Mouse (Mus musculus): Measurements from ENCODE around the gene Plxnb2. TPM values are rescaled to one million over a fixed set of nuclear protein-coding genes. Genes with fewer than 3 reads are reported as not detected.
A peak's percentile ranks its signal among the peaks of the same experiment; 100 is the strongest.

Plxnb2 gene
- polyA plus RNA-seq, 1 experiment from 2014 or later: 31.9 TPM

- ATAC-seq (ENCODE audit: low read depth): peak; percentile 17; the same call in 1 of the 2 replicates
- H3K9ac ChIP-seq (ENCODE audit: low read depth, low read length): peak overlapping the region; percentile 41; the same call in 1 of the 2 replicates
- peak overlapping the region; percentile 54 for H3K4me2 ChIP-seq (ENCODE audit: low read depth, low read length)
- H3K9me3 ChIP-seq (replicated peaks; ENCODE audit: control insufficient read depth, low read length): no peaks in the 10 kb centered on the region
- no peaks in the 10 kb centered on the region for H3K36me3 ChIP-seq (ENCODE audit: control insufficient read depth, insufficient read depth)
- H3K4me3 ChIP-seq (ENCODE audit: low read depth, low read length): no peak overlapping the region
- H3K27me3 ChIP-seq (ENCODE audit: control insufficient read depth, insufficient read depth, low read depth, low read length): peaks cover 61% of the 10 kb centered on the region
- H3K27ac ChIP-seq (ENCODE audit: low read length): peak overlapping the region; percentile 92
- WGBS (ENCODE audit: insufficient replicate concordance): 6% methylated on average over 5 of the region's 5 CpGs
- H3K4me1 ChIP-seq (ENCODE audit: control insufficient read depth, low read depth, low read length): peaks cover 36% of the 10 kb centered on the region
Observed at GRCm38 (mm10) chr15:89177121-89177520, 3.5 kb downstream of the Plxnb2 start.

- Histone ChIP-seq H3K36me3 (ENCODE audit: control insufficient read depth, insufficient read depth) (no peaks in the 10 kb centered on the region), H3K4me1 (ENCODE audit: control insufficient read depth, low read depth, low read length) (peaks cover 47% of the 10 kb centered on the region), H3K27me3 (ENCODE audit: control insufficient read depth, insufficient read depth, low read depth, low read length) (peaks cover 52% of the 10 kb centered on the region), H3K4me2 (ENCODE audit: low read depth, low read length) (no peak overlapping the region), H3K27ac (ENCODE audit: low read length) (no peak overlapping the region), H3K9me3 (replicated peaks; ENCODE audit: control insufficient read depth, low read length) (no peaks in the 10 kb centered on the region), H3K4me3 (ENCODE audit: low read depth, low read length) (no peak overlapping the region), H3K9ac (ENCODE audit: low read depth, low read length) (no peak overlapping the region)
- no peak for ATAC-seq (ENCODE audit: low read depth)
- 69% methylated on average over 13 of the region's 13 CpGs for WGBS (ENCODE audit: insufficient replicate concordance)
Observed at GRCm38 (mm10) chr15:89175411-89176155, 5.0 kb downstream of the Plxnb2 start.

GRCm38 (mm10) chr15:89174889-89175339, 5.7 kb downstream of the Plxnb2 start:
- Histone ChIP-seq H3K36me3 (ENCODE audit: control insufficient read depth, insufficient read depth) (no peaks in the 10 kb centered on the region), H3K27ac (ENCODE audit: low read length) (no peak overlapping the region), H3K9ac (ENCODE audit: low read depth, low read length) (no peak overlapping the region), H3K4me2 (ENCODE audit: low read depth, low read length) (no peak overlapping the region), H3K27me3 (ENCODE audit: control insufficient read depth, insufficient read depth, low read depth, low read length) (peaks cover 45% of the 10 kb centered on the region), H3K4me3 (ENCODE audit: low read depth, low read length) (no peak overlapping the region), H3K9me3 (replicated peaks; ENCODE audit: control insufficient read depth, low read length) (no peaks in the 10 kb centered on the region), H3K4me1 (ENCODE audit: control insufficient read depth, low read depth, low read length) (peaks cover 52% of the 10 kb centered on the region)
- ATAC-seq (ENCODE audit: low read depth): no peak
- WGBS (ENCODE audit: insufficient replicate concordance): 55% methylated on average over 11 of the region's 11 CpGs

- peak overlapping the region; percentile 66 for H3K27ac ChIP-seq (ENCODE audit: low read length)
- H3K4me3 ChIP-seq (ENCODE audit: low read depth, low read length): peak overlapping the region; percentile 59
- H3K36me3 ChIP-seq (ENCODE audit: control insufficient read depth, insufficient read depth): no peaks in the 10 kb centered on the region
- peaks cover 61% of the 10 kb centered on the region for H3K4me1 ChIP-seq (ENCODE audit: control insufficient read depth, low read depth, low read length)
- H3K9ac ChIP-seq (ENCODE audit: low read depth, low read length): no peak overlapping the region; the same call in none of the 2 replicates
- ATAC-seq (ENCODE audit: low read depth): peak; percentile 63
- 5% methylated on average over 15 of the region's 15 CpGs for whole genome bisulfite sequencing (ENCODE audit: insufficient replicate concordance)
- H3K4me2 ChIP-seq (ENCODE audit: low read depth, low read length): peak overlapping the region; percentile 72
- H3K27me3 ChIP-seq (ENCODE audit: control insufficient read depth, insufficient read depth, low read depth, low read length): peaks cover 36% of the 10 kb centered on the region
- no peaks in the 10 kb centered on the region for H3K9me3 ChIP-seq (replicated peaks; ENCODE audit: control insufficient read depth, low read length)
Observed at GRCm38 (mm10) chr15:89173906-89174214, 6.7 kb downstream of the Plxnb2 start.

- Histone ChIP-seq H3K27me3 (ENCODE audit: control insufficient read depth, insufficient read depth, low read depth, low read length) (peaks cover 32% of the 10 kb centered on the region), H3K36me3 (ENCODE audit: control insufficient read depth, insufficient read depth) (no peaks in the 10 kb centered on the region), H3K9ac (ENCODE audit: low read depth, low read length) (peak overlapping the region; percentile 55), H3K4me3 (ENCODE audit: low read depth, low read length) (peak overlapping the region; percentile 59), H3K9me3 (replicated peaks; ENCODE audit: control insufficient read depth, low read length) (no peaks in the 10 kb centered on the region), H3K4me1 (ENCODE audit: control insufficient read depth, low read depth, low read length) (peaks cover 55% of the 10 kb centered on the region), H3K4me2 (ENCODE audit: low read depth, low read length) (peak overlapping the region; percentile 72), H3K27ac (ENCODE audit: low read length) (peak overlapping the region; percentile 66)
- ATAC-seq (ENCODE audit: low read depth): peak; percentile 31; the same call in 1 of the 2 replicates
- under 1% methylated on average over 64 of the region's 65 CpGs for WGBS (ENCODE audit: insufficient replicate concordance)
Observed at GRCm38 (mm10) chr15:89173024-89173905, 7.3 kb downstream of the Plxnb2 start.

- Histone ChIP-seq H3K27me3 (ENCODE audit: control insufficient read depth, insufficient read depth, low read depth, low read length) (peaks cover 31% of the 10 kb centered on the region), H3K4me1 (ENCODE audit: control insufficient read depth, low read depth, low read length) (peaks cover 49% of the 10 kb centered on the region), H3K9ac (ENCODE audit: low read depth, low read length) (peak overlapping the region; percentile 55), H3K9me3 (replicated peaks; ENCODE audit: control insufficient read depth, low read length) (no peaks in the 10 kb centered on the region), H3K36me3 (ENCODE audit: control insufficient read depth, insufficient read depth) (peaks cover under 1% of the 10 kb centered on the region; the same call in 1 of the 2 replicates), H3K4me3 (ENCODE audit: low read depth, low read length) (peak overlapping the region; percentile 59), H3K27ac (ENCODE audit: low read length) (peak overlapping the region; percentile 66), H3K4me2 (ENCODE audit: low read depth, low read length) (peak overlapping the region; percentile 72)
- WGBS (ENCODE audit: insufficient replicate concordance): 31% methylated on average over 17 of the region's 17 CpGs
- no peak for ATAC-seq (ENCODE audit: low read depth)
Observed at GRCm38 (mm10) chr15:89172276-89172935, 8.2 kb downstream of the Plxnb2 start.

- H3K27me3 ChIP-seq (ENCODE audit: control insufficient read depth, insufficient read depth, low read depth, low read length): peaks cover 31% of the 10 kb centered on the region
- ATAC-seq (ENCODE audit: low read depth): no peak
- no peak overlapping the region for H3K4me3 ChIP-seq (ENCODE audit: low read depth, low read length)
- no peak overlapping the region for H3K9ac ChIP-seq (ENCODE audit: low read depth, low read length)
- peaks cover 41% of the 10 kb centered on the region for H3K4me1 ChIP-seq (ENCODE audit: control insufficient read depth, low read depth, low read length)
- WGBS (ENCODE audit: insufficient replicate concordance): 65% methylated on average over 5 of the region's 5 CpGs
- no peaks in the 10 kb centered on the region for H3K9me3 ChIP-seq (replicated peaks; ENCODE audit: control insufficient read depth, low read length)
- H3K36me3 ChIP-seq (ENCODE audit: control insufficient read depth, insufficient read depth): peaks cover 6% of the 10 kb centered on the region; the same call in 1 of the 2 replicates
- H3K27ac ChIP-seq (ENCODE audit: low read length): no peak overlapping the region
- H3K4me2 ChIP-seq (ENCODE audit: low read depth, low read length): no peak overlapping the region
Observed at GRCm38 (mm10) chr15:89171526-89172051, 9.0 kb downstream of the Plxnb2 start.

GRCm38 (mm10) chr15:89170102-89170501, 10.5 kb downstream of the Plxnb2 start:
- no peak overlapping the region for H3K9ac ChIP-seq (ENCODE audit: low read depth, low read length)
- peaks cover 8% of the 10 kb centered on the region; the same call in 1 of the 2 replicates for H3K36me3 ChIP-seq (ENCODE audit: control insufficient read depth, insufficient read depth)
- H3K4me2 ChIP-seq (ENCODE audit: low read depth, low read length): no peak overlapping the region
- WGBS (ENCODE audit: insufficient replicate concordance): 41% methylated on average over 3 of the region's 3 CpGs
- 0 out of 2 replicates have a peak overlapping the region, but pooled peaks have one; percentile 1 for H3K27ac ChIP-seq (ENCODE audit: low read length)
- peak; percentile 52 for ATAC-seq (ENCODE audit: low read depth)
- peaks cover 31% of the 10 kb centered on the region for H3K27me3 ChIP-seq (ENCODE audit: control insufficient read depth, insufficient read depth, low read depth, low read length)
- no peak overlapping the region for H3K4me3 ChIP-seq (ENCODE audit: low read depth, low read length)
- H3K4me1 ChIP-seq (ENCODE audit: control insufficient read depth, low read depth, low read length): peaks cover 37% of the 10 kb centered on the region
- H3K9me3 ChIP-seq (replicated peaks; ENCODE audit: control insufficient read depth, low read length): no peaks in the 10 kb centered on the region
